Mouse (Mus musculus): ENCODE data around the gene Srrm4. TPM values are rescaled to one million over a fixed set of nuclear protein-coding genes. Genes with fewer than 3 reads are reported as not detected.
"Not testable (repeated sequence)": the region's sequence is repeated elsewhere in the genome, so short reads cannot be mapped to it uniquely, and the experiment has no call there.

The Srrm4 gene
- polyA plus RNA-seq, 1 experiment = 0.12 TPM

GRCm38 (mm10) chr5:116447821-116448350 lies 143.7 kb downstream of the Srrm4 start:
- WGBS = 25% methylated on average over 11 of the region's 11 CpGs
- no peak for DNase-seq (ENCODE audit: low read depth, low spot score)

- 26% methylated on average over 23 of the region's 23 CpGs for WGBS
- DNase-seq (ENCODE audit: low read depth, low spot score) = no peak
These were observed 145.1 kb downstream of the Srrm4 start for GRCm38 (mm10) chr5:116446552-116446951.

GRCm38 (mm10) chr5:116445634-116446367 lies 145.8 kb downstream of the Srrm4 start:
- WGBS = 47% methylated on average over 10 of the region's 10 CpGs
- DNase-seq (ENCODE audit: low read depth, low spot score) = no peak

GRCm38 (mm10) chr5:116444517-116444916 lies 147.1 kb downstream of the Srrm4 start:
- no peak for DNase-seq (ENCODE audit: low read depth, low spot score)
- 52% methylated on average over 27 of the region's 27 CpGs for WGBS

- no peak for DNase-seq (ENCODE audit: low read depth, low spot score)
- 72% methylated on average over 8 of the region's 8 CpGs for WGBS
These were observed 148.1 kb downstream of the Srrm4 start for GRCm38 (mm10) chr5:116443459-116443940.

- 66% methylated on average over 7 of the region's 7 CpGs for WGBS
These were observed 148.7 kb downstream of the Srrm4 start for GRCm38 (mm10) chr5:116442697-116443458.

GRCm38 (mm10) chr5:116440251-116440650 lies 151.4 kb downstream of the Srrm4 start:
- WGBS = 47% methylated on average over 4 of the region's 4 CpGs
- DNase-seq (ENCODE audit: low read depth, low spot score) = no peak

More at GRCm38 (mm10) chr5:116442697-116443458, 148.7 kb downstream of the Srrm4 start:
- no peak for DNase-seq (ENCODE audit: low read depth, low spot score)

- no peak for DNase-seq (ENCODE audit: low read depth, low spot score)
- WGBS = 50% methylated on average over 4 of the region's 4 CpGs
These were observed 153.3 kb downstream of the Srrm4 start for GRCm38 (mm10) chr5:116438328-116438727.

GRCm38 (mm10) chr5:116436117-116436516 lies 155.5 kb downstream of the Srrm4 start:
- no peak for DNase-seq (ENCODE audit: low read depth, low spot score)

GRCm38 (mm10) chr5:116434976-116435850 lies 156.4 kb downstream of the Srrm4 start:
- 67% methylated on average over 13 of the region's 13 CpGs for WGBS
- DNase-seq (ENCODE audit: low read depth, low spot score) = no peak

- WGBS = 46% methylated on average over 7 of the region's 7 CpGs
- no peak for DNase-seq (ENCODE audit: low read depth, low spot score)
These were observed 158.7 kb downstream of the Srrm4 start for GRCm38 (mm10) chr5:116432871-116433270.

GRCm38 (mm10) chr5:116426701-116427100 lies 164.9 kb downstream of the Srrm4 start:
- DNase-seq (ENCODE audit: low read depth, low spot score) = no peak
- 84% methylated on average over 2 of the region's 2 CpGs for whole genome bisulfite sequencing

GRCm38 (mm10) chr5:116425709-116426108 lies 165.9 kb downstream of the Srrm4 start:
- DNase-seq (ENCODE audit: low read depth, low spot score) = not testable (repeated sequence)
- 76% methylated on average over 3 of the region's 3 CpGs for WGBS

GRCm38 (mm10) chr5:116425273-116425672 lies 166.3 kb downstream of the Srrm4 start:
- DNase-seq (ENCODE audit: low read depth, low spot score) = no peak
- WGBS = 40% methylated on average over 7 of the region's 7 CpGs

GRCm38 (mm10) chr5:116423746-116424145 lies 167.9 kb downstream of the Srrm4 start:
- WGBS = 37% methylated on average over 8 of the region's 8 CpGs
- DNase-seq (ENCODE audit: low read depth, low spot score) = no peak

GRCm38 (mm10) chr5:116422699-116423201 lies 168.9 kb downstream of the Srrm4 start, which contains the start of gene Hspb8:
Hspb8 (minus strand) TSS chr5:116422864.
- WGBS = 2% methylated on average over 20 of the region's 20 CpGs
- no peak for DNase-seq (ENCODE audit: low read depth, low spot score)

- WGBS = 51% methylated on average over 22 of the region's 22 CpGs
- no peak for DNase-seq (ENCODE audit: low read depth, low spot score)
These were observed 169.7 kb downstream of the Srrm4 start for GRCm38 (mm10) chr5:116421791-116422481.

GRCm38 (mm10) chr5:116420759-116421225 lies 170.8 kb downstream of the Srrm4 start:
- WGBS = 16% methylated on average over 6 of the region's 6 CpGs
- no peak for DNase-seq (ENCODE audit: low read depth, low spot score)

GRCm38 (mm10) chr5:116420213-116420612 lies 171.4 kb downstream of the Srrm4 start:
- WGBS = 88% methylated on average over 1 of the region's 1 CpGs
- DNase-seq (ENCODE audit: low read depth, low spot score) = no peak

All from large intestine, adult 2 months (tissue).